Comparison of ENCODE assay signal across 23 mouse cellular contexts in genomic region chr6:54203316-54203715, GRCm38 (mm10).
A peak's percentile ranks its signal among the peaks of the same experiment; 100 is the strongest.
DNase-seq lines count a peak whose midpoint lies in the region; ATAC-seq and TF ChIP-seq lines count a peak whose summit lies in the region.
"Had no signal": no experiment of that assay in that cellular context is flagged by ENCODE, and none has a peak within 500 bp of the region (broad histone marks: within the 10 kb centered on the region; RNA-seq: fewer than 3 reads in every experiment).

No protein-coding gene starts in this region.

- no peak overlapping the region for H3K9ac ChIP-seq in intestine, embryonic 16.5 days (ENCODE audit: low read depth, low read length)
- H3K9ac ChIP-seq in intestine, embryonic 15.5 days, result no peak overlapping the region
- H3K9ac ChIP-seq in liver, postnatal 0 days (replicated peaks), result no peak overlapping the region
- no peak overlapping the region for H3K9ac ChIP-seq in liver, embryonic 11.5 days (ENCODE audit: low read depth, low read length)
- H3K9ac ChIP-seq in forebrain, postnatal 0 days, result no peak overlapping the region
- H3K9ac ChIP-seq: forebrain, embryonic 13.5 days; heart, embryonic 13.5 days; hindbrain, embryonic 15.5 days; limb, embryonic 15.5 days; neural tube, embryonic 13.5 days had no signal

- ATAC-seq in intestine, embryonic 16.5 days, result no peak
- ATAC-seq in intestine, embryonic 15.5 days, result no peak
- no peak for ATAC-seq in liver, postnatal 0 days
- ATAC-seq in liver, embryonic 11.5 days (replicated peaks; ENCODE audit: low FRiP score), result no peak
- ATAC-seq in forebrain, postnatal 0 days, result no peak
- ATAC-seq: forebrain, embryonic 13.5 days had no signal

- H3K27me3 ChIP-seq in intestine, embryonic 16.5 days (replicated peaks; ENCODE audit: control insufficient read depth, insufficient read depth, low read length), result no peaks in the 10 kb centered on the region
- H3K27me3 ChIP-seq in intestine, embryonic 15.5 days (replicated peaks), result no peaks in the 10 kb centered on the region
- no peaks in the 10 kb centered on the region for H3K27me3 ChIP-seq in liver, postnatal 0 days (ENCODE audit: insufficient read depth, low read length)
- no peaks in the 10 kb centered on the region for H3K27me3 ChIP-seq in liver, embryonic 11.5 days (replicated peaks; ENCODE audit: control insufficient read depth, insufficient read depth, low read length)
- no peaks in the 10 kb centered on the region for H3K27me3 ChIP-seq in C2C12 (ENCODE audit: control insufficient read depth, insufficient read depth, insufficient read length)
- no peaks in the 10 kb centered on the region for H3K27me3 ChIP-seq in small intestine, adult 2 months (ENCODE audit: control insufficient read depth, insufficient read depth, low read length)
- no peaks in the 10 kb centered on the region for H3K27me3 ChIP-seq in forebrain, postnatal 0 days (ENCODE audit: insufficient read depth, low read length)
- H3K27me3 ChIP-seq: CH12.LX; forebrain, embryonic 13.5 days; heart, embryonic 13.5 days; hindbrain, embryonic 15.5 days; limb, embryonic 15.5 days had no signal

- peaks cover 6% of the 10 kb centered on the region; the same call in 1 of the 2 replicates for H3K4me1 ChIP-seq in intestine, embryonic 16.5 days (ENCODE audit: control insufficient read depth, insufficient read depth, low read length)
- H3K4me1 ChIP-seq in intestine, embryonic 15.5 days (replicated peaks), result 0 out of 2 replicates have a peak, but pooled peaks cover 8% of the 10 kb centered on the region
- H3K4me1 ChIP-seq in liver, postnatal 0 days (ENCODE audit: insufficient read depth), result peaks cover 22% of the 10 kb centered on the region
- H3K4me1 ChIP-seq in liver, embryonic 11.5 days (replicated peaks; ENCODE audit: control insufficient read depth, insufficient read depth, low read length), result peaks cover 4% of the 10 kb centered on the region
- H3K4me1 ChIP-seq in small intestine, adult 2 months (ENCODE audit: control insufficient read depth, insufficient read depth, insufficient read length, low read length), result peaks cover 14% of the 10 kb centered on the region
- no peaks in the 10 kb centered on the region for H3K4me1 ChIP-seq in forebrain, postnatal 0 days (ENCODE audit: insufficient read depth)
- H3K4me1 ChIP-seq: limb, embryonic 15.5 days had no signal

- H3K36me3 ChIP-seq in intestine, embryonic 16.5 days (ENCODE audit: control insufficient read depth, insufficient read depth, low read length), result no peaks in the 10 kb centered on the region
- H3K36me3 ChIP-seq in intestine, embryonic 15.5 days, result no peaks in the 10 kb centered on the region
- H3K36me3 ChIP-seq in liver, postnatal 0 days (replicated peaks; ENCODE audit: insufficient read depth, low read length), result no peaks in the 10 kb centered on the region
- H3K36me3 ChIP-seq in liver, embryonic 11.5 days (ENCODE audit: control insufficient read depth, insufficient read depth, low read length), result no peaks in the 10 kb centered on the region
- no peaks in the 10 kb centered on the region for H3K36me3 ChIP-seq in C2C12 (ENCODE audit: control insufficient read depth, insufficient read depth)
- no peaks in the 10 kb centered on the region for H3K36me3 ChIP-seq in small intestine, adult 2 months (ENCODE audit: control insufficient read depth, insufficient read depth, low read length)
- H3K36me3 ChIP-seq in forebrain, postnatal 0 days (ENCODE audit: insufficient read depth), result no peaks in the 10 kb centered on the region; the same call in 1 of the 2 replicates
- H3K36me3 ChIP-seq: heart, embryonic 13.5 days; hindbrain, embryonic 15.5 days; limb, embryonic 10.5 days; limb, embryonic 15.5 days; neural tube, embryonic 13.5 days had no signal

- TF ChIP-seq POLR2A in small intestine, adult 2 months (IDR thresholded peaks at IDR 0.05; ENCODE audit: low read depth, low read length), result no peak

- no peak overlapping the region for H3K4me3 ChIP-seq in intestine, embryonic 16.5 days (ENCODE audit: low read length)
- no peak overlapping the region for H3K4me3 ChIP-seq in intestine, embryonic 15.5 days (replicated peaks)
- no peak overlapping the region for H3K4me3 ChIP-seq in liver, postnatal 0 days (ENCODE audit: low read depth, low read length)
- H3K4me3 ChIP-seq in liver, embryonic 11.5 days (ENCODE audit: low read depth, low read length), result no peak overlapping the region
- no peak overlapping the region for H3K4me3 ChIP-seq in C2C12 (ENCODE audit: insufficient read depth, poor library complexity, severe bottlenecking)
- no peak overlapping the region for H3K4me3 ChIP-seq in small intestine, adult 2 months (ENCODE audit: low read depth, low read length)
- no peak overlapping the region for H3K4me3 ChIP-seq in forebrain, postnatal 0 days (ENCODE audit: low read depth, low read length)
- H3K4me3 ChIP-seq: forebrain, embryonic 13.5 days; heart, embryonic 13.5 days; hindbrain, embryonic 15.5 days; limb, embryonic 10.5 days; limb, embryonic 15.5 days; neural tube, embryonic 13.5 days had no signal

- 62% methylated on average over 2 of the region's 2 CpGs for WGBS in intestine, embryonic 16.5 days
- WGBS in intestine, embryonic 15.5 days, result 63% methylated on average over 2 of the region's 2 CpGs
- 58% methylated on average over 2 of the region's 2 CpGs for WGBS in liver, postnatal 0 days (ENCODE audit: insufficient replicate concordance)
- 79% methylated on average over 2 of the region's 2 CpGs for WGBS in liver, embryonic 11.5 days
- WGBS in small intestine, adult 2 months, result 54% methylated on average over 2 of the region's 2 CpGs
- 87% methylated on average over 2 of the region's 2 CpGs for WGBS in forebrain, postnatal 0 days

- no peaks in the 10 kb centered on the region for H3K9me3 ChIP-seq in intestine, embryonic 16.5 days (ENCODE audit: control insufficient read depth, low read length)
- no peaks in the 10 kb centered on the region for H3K9me3 ChIP-seq in intestine, embryonic 15.5 days
- no peaks in the 10 kb centered on the region for H3K9me3 ChIP-seq in liver, postnatal 0 days (ENCODE audit: low read length)
- H3K9me3 ChIP-seq in liver, embryonic 11.5 days (ENCODE audit: control insufficient read depth, low read length), result no peaks in the 10 kb centered on the region
- H3K9me3 ChIP-seq in forebrain, postnatal 0 days (ENCODE audit: low read length), result no peaks in the 10 kb centered on the region
- H3K9me3 ChIP-seq: forebrain, embryonic 13.5 days; heart, embryonic 13.5 days; hindbrain, embryonic 15.5 days; limb, embryonic 10.5 days; limb, embryonic 15.5 days; neural tube, embryonic 13.5 days had no signal

- no peak for TF ChIP-seq EP300 in liver, postnatal 0 days (IDR thresholded peaks at IDR 0.05; ENCODE audit: low read depth)

- no peak for DNase-seq in liver, postnatal 0 days
- DNase-seq in liver, embryonic 11.5 days (ENCODE audit: low spot score), result no peak
- no peak for DNase-seq in forebrain, postnatal 0 days
- DNase-seq: B cell, adult 2 months; cerebellum, adult 2 months; cerebellum, postnatal 14 days; gastrocnemius, postnatal 25 days; heart, postnatal 10 days; lung, adult 2 months; lung, postnatal 14 days; right cerebral cortex, postnatal 4 days had no signal

- H3K4me2 ChIP-seq in intestine, embryonic 16.5 days (ENCODE audit: low read depth, low read length), result no peak overlapping the region
- H3K4me2 ChIP-seq in intestine, embryonic 15.5 days (replicated peaks), result no peak overlapping the region
- H3K4me2 ChIP-seq in liver, postnatal 0 days (ENCODE audit: low read depth, low read length), result no peak overlapping the region
- no peak overlapping the region for H3K4me2 ChIP-seq in liver, embryonic 11.5 days
- no peak overlapping the region for H3K4me2 ChIP-seq in forebrain, postnatal 0 days (ENCODE audit: low read depth)
- H3K4me2 ChIP-seq: forebrain, embryonic 13.5 days; heart, embryonic 13.5 days; hindbrain, embryonic 15.5 days; limb, embryonic 15.5 days; midbrain, embryonic 11.5 days; neural tube, embryonic 13.5 days had no signal

- TF ChIP-seq CTCF in liver, postnatal 0 days (IDR thresholded peaks at IDR 0.05; ENCODE audit: low read depth), result no peak
- no peak for TF ChIP-seq CTCF in C2C12 (IDR thresholded peaks at IDR 0.05; ENCODE audit: control insufficient read depth, insufficient read depth, insufficient read length)
- TF ChIP-seq CTCF in small intestine, adult 2 months (IDR thresholded peaks at IDR 0.05; ENCODE audit: extremely low read depth, insufficient read length, insufficient replicate concordance, low read depth, low read length), result no peak
- TF ChIP-seq CTCF in forebrain, postnatal 0 days (IDR thresholded peaks at IDR 0.05; ENCODE audit: low read depth), result no peak

- no peaks in the 10 kb centered on the region for H3K79me2 ChIP-seq in C2C12 (ENCODE audit: control insufficient read depth, insufficient read depth)

- peak overlapping the region; percentile 21; the same call in 1 of the 2 replicates for H3K27ac ChIP-seq in intestine, embryonic 16.5 days (ENCODE audit: low read length)
- H3K27ac ChIP-seq in intestine, embryonic 15.5 days, result no peak overlapping the region
- H3K27ac ChIP-seq in liver, postnatal 0 days (ENCODE audit: low read depth), result peak overlapping the region; percentile 72; the same call in 1 of the 2 replicates
- H3K27ac ChIP-seq in liver, embryonic 11.5 days (ENCODE audit: low read depth, low read length), result no peak overlapping the region
- H3K27ac ChIP-seq in small intestine, adult 2 months (ENCODE audit: insufficient read depth, low read depth, low read length), result peak overlapping the region; percentile 56; the same call in 1 of the 2 replicates
- H3K27ac ChIP-seq in forebrain, postnatal 0 days (ENCODE audit: low read depth, low read length), result no peak overlapping the region
- H3K27ac ChIP-seq: forebrain, embryonic 13.5 days; heart, embryonic 13.5 days; hindbrain, embryonic 15.5 days; limb, embryonic 10.5 days; limb, embryonic 15.5 days; neural tube, embryonic 13.5 days had no signal

- no peak overlapping the region for H3ac ChIP-seq in C2C12 (ENCODE audit: control insufficient read depth, insufficient read length, low read depth)

- no peaks in the 10 kb centered on the region for H3K79me3 ChIP-seq in C2C12 (ENCODE audit: low read depth)

TF ChIP-seq in C2C12, 6 proteins besides CTCF, POLR2A, EP300 and RAD21:
- TF ChIP-seq MYOD1 (IDR thresholded peaks at IDR 0.05; ENCODE audit: control insufficient read depth, insufficient read length, low read depth) (peak; percentile 84), FOSL1 (IDR thresholded peaks at IDR 0.05; ENCODE audit: insufficient read depth, low read length, poor library complexity, severe bottlenecking) (peak; percentile 75), MYOG (IDR thresholded peaks at IDR 0.05; ENCODE audit: control insufficient read depth, extremely low read depth, insufficient read length) (no peak), CEBPB (IDR thresholded peaks at IDR 0.05; ENCODE audit: low read depth) (no peak)

Comparison
In these comparisons a context has a peak if more than half of its experiments do, and no peak if none do; other contexts are left out.
1. H3K27ac ChIP-seq: peak in intestine, embryonic 16.5 days (single experiment), liver, postnatal 0 days (single experiment) and small intestine, adult 2 months (single experiment); none in intestine, embryonic 15.5 days (single experiment), liver, embryonic 11.5 days (single experiment) and forebrain, postnatal 0 days (single experiment).